28 mouse cellular contexts compared by ENCODE assay signal in the genomic region with DNA sequence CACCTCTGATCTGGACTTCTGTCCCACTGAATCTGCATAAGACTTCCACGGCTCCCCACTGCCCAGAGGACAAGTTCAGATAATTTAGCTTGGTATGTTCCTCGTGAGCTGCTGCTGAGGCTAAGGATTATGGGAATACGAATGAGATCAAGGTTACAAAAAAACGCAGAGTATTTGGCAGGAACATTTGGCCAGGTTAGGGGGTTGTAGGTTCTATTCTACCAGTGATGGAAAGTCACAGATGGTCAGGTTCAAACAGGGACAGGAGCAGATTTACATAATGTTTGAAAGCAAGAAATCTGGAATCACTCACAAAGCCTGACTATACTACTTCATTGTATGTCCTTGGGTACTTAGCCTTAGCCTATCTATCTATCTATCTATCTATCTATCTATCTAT. TPM values are rescaled to one million over a fixed set of nuclear protein-coding genes. Genes with fewer than 3 reads are reported as not detected.
DNase-seq lines count a peak whose midpoint lies in the region; ATAC-seq and TF ChIP-seq lines count a peak whose summit lies in the region.
"Had no signal": no experiment of that assay in that cellular context is flagged by ENCODE, and none has a peak within 500 bp of the region (broad histone marks: within the 10 kb centered on the region; RNA-seq: fewer than 3 reads in every experiment).

No protein-coding gene starts in this region.

- WGBS in kidney, adult 2 months = 58% methylated on average over 4 of the region's 4 CpGs

- no peak for DNase-seq in cerebellum, postnatal 36 days
- DNase-seq in cerebellum, adult 9-10 months = peak; percentile 81
- no peak for DNase-seq in cerebellum, adult 11 months
- peak; percentile 43 for DNase-seq in kidney, adult 2 months
- no peak for DNase-seq in kidney, adult 18-20 months
- peak; percentile 85 for DNase-seq in brain, adult 2 months (ENCODE audit: low read depth, low spot score)
- DNase-seq in gastrocnemius, adult 2 months = no peak
- DNase-seq: adrenal gland, adult 8-10 months; adrenal gland, postnatal 25 days; embryo, embryonic 11 days; gastrocnemius, postnatal 10 days; gastrocnemius, postnatal 36 days; heart, adult 2 months; heart, postnatal 14 days; heart, postnatal 4 days had no signal

- no peaks in the 10 kb centered on the region for H3K36me3 ChIP-seq in kidney, adult 2 months (ENCODE audit: control insufficient read depth, insufficient read depth, low read length)
- H3K36me3 ChIP-seq: embryonic facial prominence, embryonic 10.5 days; embryonic facial prominence, embryonic 13.5 days; forebrain, embryonic 12.5 days; forebrain, embryonic 15.5 days; heart, embryonic 10.5 days; heart, embryonic 13.5 days had no signal

- H3K4me3 ChIP-seq in kidney, adult 2 months (ENCODE audit: insufficient read depth, low read depth, low read length) = no peak overlapping the region
- H3K4me3 ChIP-seq in gastrocnemius, adult 2 months = no peak overlapping the region
- H3K4me3 ChIP-seq: embryonic facial prominence, embryonic 10.5 days; embryonic facial prominence, embryonic 13.5 days; erythroblast, embryonic 14.5 days; forebrain, embryonic 12.5 days; forebrain, embryonic 15.5 days; heart, adult 2 months; heart, embryonic 10.5 days; heart, embryonic 13.5 days had no signal

- TF ChIP-seq POLR2A in kidney, adult 2 months (IDR thresholded peaks at IDR 0.05; ENCODE audit: low read depth, low read length) = no peak

- ATAC-seq in cerebellum, adult (ENCODE audit: insufficient number of reproducible peaks, low FRiP score, low TSS enrichment) = peak; percentile 52; the same call in 1 of the 2 replicates
- ATAC-seq: activated CD4-positive, CD25-positive, alpha-beta regulatory T cell, adult 4 months; forebrain, embryonic 15.5 days; hindbrain, postnatal 0 days; inflammation-experienced regulatory T-cells, adult 6 months; intestine, embryonic 16.5 days had no signal

- H3K27ac ChIP-seq in kidney, adult 2 months (ENCODE audit: insufficient read depth, low read depth, low read length) = no peak overlapping the region
- H3K27ac ChIP-seq in gastrocnemius, adult 2 months = no peak overlapping the region
- H3K27ac ChIP-seq: embryonic facial prominence, embryonic 10.5 days; embryonic facial prominence, embryonic 13.5 days; forebrain, embryonic 12.5 days; forebrain, embryonic 15.5 days; heart, adult 2 months; heart, embryonic 10.5 days; heart, embryonic 13.5 days; hindbrain, embryonic 14.5 days; hindbrain, postnatal 0 days had no signal

- TF ChIP-seq CTCF in kidney, adult 2 months (conservative IDR thresholded peaks at IDR 0.05; ENCODE audit: insufficient read depth, insufficient read length, low read depth, low read length) = no peak
- TF ChIP-seq CTCF in gastrocnemius, adult 2 months (IDR thresholded peaks at IDR 0.05) = no peak

- H3K4me1 ChIP-seq in kidney, adult 2 months (ENCODE audit: control insufficient read depth, insufficient read depth, low read length) = peaks cover 11% of the 10 kb centered on the region

- H3K27me3 ChIP-seq in kidney, adult 2 months (replicated peaks; ENCODE audit: control insufficient read depth, insufficient read depth, low read length) = no peaks in the 10 kb centered on the region
- H3K27me3 ChIP-seq: embryonic facial prominence, embryonic 13.5 days; forebrain, embryonic 12.5 days; forebrain, embryonic 15.5 days; heart, embryonic 13.5 days had no signal

- intact Hi-C loops in gastrocnemius, adult 2 months (cut with DNase I) = no loop called here

RNA-seq across cellular contexts. Expression of gene Ldlrad3, which starts 5.6 kb away (rescaled TPM):
- 16.2 and 18.5 TPM in 2 replicates for polyA plus RNA-seq in kidney, adult 2 months (2012; rRNA removed)
- 1 to 10 TPM; 4.5 to 5.9 TPM for total RNA-seq in gastrocnemius, adult 2 months (2021)
- polyA plus RNA-seq: erythroblast, embryonic 14.5 days had no signal

Comparison
In these comparisons a context has a peak if more than half of its experiments do, and no peak if none do; other contexts are left out.
1. DNase-seq: peak in cerebellum, adult 9-10 months (single experiment), kidney, adult 2 months (single experiment) and brain, adult 2 months (single experiment); none in cerebellum, postnatal 36 days (0 of 2), cerebellum, adult 11 months (single experiment), kidney, adult 18-20 months (single experiment) and gastrocnemius, adult 2 months (single experiment).